Mouse (Mus musculus) heart, postnatal 36 days (tissue): ENCODE measurements around the gene Agk. TPM values are rescaled to one million over a fixed set of nuclear protein-coding genes. Genes with fewer than 3 reads are reported as not detected.

Experiments used
- DNase-seq, 2 experiments: peaks; one replicate each; pipeline ENCODE4 v3.0.0; 2021 to 2022
- intact Hi-C: fragments of 180-260 bp; cut with DNase I; formaldehyde crosslinking; loops from one replicate; pipeline ENCODE4 v1.15.1; 2025
- total RNA-seq, 2 experiments: library from RNA; stranded (reverse); gene quantifications; 2 replicates each; pipeline ENCODE4 v1.2.3; 2021

The Agk gene
- total RNA-seq, 2 experiments from 2014 or later = 17.9 to 18.1 TPM

GRCm38 (mm10) chr6:40403640-40404285 lies 78.8 kb downstream of the Agk start:
- no peak for DNase-seq
- intact Hi-C loops = no loop called here

GRCm38 (mm10) chr6:40411085-40411484 lies 86.1 kb downstream of the Agk start:
- intact Hi-C loops = no loop called here
- no peak for DNase-seq

GRCm38 (mm10) chr6:40413046-40413445 lies 88.1 kb downstream of the Agk start:
- no peak for DNase-seq
- intact Hi-C loops = no loop called here

- intact Hi-C loops = no loop called here
- DNase-seq = no peak
Observed at GRCm38 (mm10) chr6:40413565-40413964, 88.6 kb downstream of the Agk start.

GRCm38 (mm10) chr6:40415799-40416198 lies 90.8 kb downstream of the Agk start:
- intact Hi-C loops = no loop called here
- DNase-seq = no peak

- intact Hi-C loops = no loop called here
- DNase-seq = no peak
Observed at GRCm38 (mm10) chr6:40418386-40418785, 93.4 kb downstream of the Agk start.

- intact Hi-C loops = no loop called here
- DNase-seq = no peak
Observed at GRCm38 (mm10) chr6:40421099-40421498, 96.1 kb downstream of the Agk start.

- no peak for DNase-seq
- intact Hi-C loops = no loop called here
Observed at GRCm38 (mm10) chr6:40423013-40423412, 98.0 kb downstream of the Agk start.

- DNase-seq = peak; percentile 15 to 41
Observed at GRCm38 (mm10) chr6:40423774-40424173, 98.8 kb downstream of the Agk start.

GRCm38 (mm10) chr6:40427441-40427840 lies 102.5 kb downstream of the Agk start:
- DNase-seq = no peak
- intact Hi-C loops = no loop called here

More at GRCm38 (mm10) chr6:40423774-40424173, 98.8 kb downstream of the Agk start:
- intact Hi-C loops = no loop called here

GRCm38 (mm10) chr6:40428696-40429095 lies 103.7 kb downstream of the Agk start:
- intact Hi-C loops = no loop called here
- no peak for DNase-seq

- no peak for DNase-seq
- intact Hi-C loops = no loop called here
Observed at GRCm38 (mm10) chr6:40429521-40429931, 104.6 kb downstream of the Agk start.

GRCm38 (mm10) chr6:40430251-40430650 lies 105.3 kb downstream of the Agk start:
- DNase-seq = no peak
- intact Hi-C loops = no loop called here

- intact Hi-C loops = no loop called here
- no peak for DNase-seq
Observed at GRCm38 (mm10) chr6:40430878-40431277, 105.9 kb downstream of the Agk start.

- no peak for DNase-seq
- intact Hi-C loops = no loop called here
Observed at GRCm38 (mm10) chr6:40431356-40431755, 106.4 kb downstream of the Agk start.

GRCm38 (mm10) chr6:40431812-40432211 lies 106.8 kb downstream of the Agk start:
- DNase-seq = no peak
- intact Hi-C loops = no loop called here

- no peak for DNase-seq
- intact Hi-C loops = no loop called here
Observed at GRCm38 (mm10) chr6:40432346-40433275, 107.6 kb downstream of the Agk start.

GRCm38 (mm10) chr6:40434697-40435096 lies 109.7 kb downstream of the Agk start:
- intact Hi-C loops = loop anchor here (1.0 kb wide), 1 partner anchor 112 kb away; no protein-coding TSS in a partner anchor
- DNase-seq = no peak

- intact Hi-C loops = loop anchor here (1.0 kb wide), 1 partner anchor 113 kb away; no protein-coding TSS in a partner anchor
- DNase-seq = peak; percentile 30 to 31
Observed at GRCm38 (mm10) chr6:40435151-40436046, 110.4 kb downstream of the Agk start.

- intact Hi-C loops = no loop called here
- peak; percentile 82 to 83 for DNase-seq
Observed at GRCm38 (mm10) chr6:40436047-40436483, 111.1 kb downstream of the Agk start, which contains the start of gene E330009J07Rik. Gene E330009J07Rik (minus strand): TSS chr6:40436135.
